26 mouse cellular contexts compared by ENCODE assay signal in genomic region chr1:139255581-139255980, GRCm38 (mm10).
"Had no signal": no experiment of that assay in that cellular context is flagged by ENCODE, and none has a peak within 500 bp of the region (broad histone marks: within the 10 kb centered on the region; RNA-seq: fewer than 3 reads in every experiment).

No protein-coding gene starts in this region.

- H3K36me3 ChIP-seq: heart, embryonic 10.5 days; heart, embryonic 12.5 days; hindbrain, embryonic 10.5 days; hindbrain, embryonic 12.5 days; hindbrain, embryonic 15.5 days; kidney, embryonic 15.5 days; limb, embryonic 13.5 days; limb, embryonic 15.5 days; liver, embryonic 13.5 days had no signal

- H3K27me3 ChIP-seq: heart, embryonic 12.5 days; hindbrain, embryonic 12.5 days; hindbrain, embryonic 15.5 days; kidney, embryonic 15.5 days; limb, embryonic 13.5 days; limb, embryonic 15.5 days; liver, embryonic 13.5 days had no signal

- ATAC-seq: hindbrain, postnatal 0 days; intestine, embryonic 16.5 days had no signal

- H3K9ac ChIP-seq: heart, embryonic 12.5 days; hindbrain, embryonic 12.5 days; hindbrain, embryonic 15.5 days; kidney, embryonic 15.5 days; limb, embryonic 13.5 days; limb, embryonic 15.5 days; liver, embryonic 13.5 days had no signal

- H3K4me3 ChIP-seq: gastrocnemius, adult 2 months; heart, embryonic 10.5 days; heart, embryonic 12.5 days; hindbrain, embryonic 10.5 days; hindbrain, embryonic 12.5 days; hindbrain, embryonic 15.5 days; kidney, embryonic 15.5 days; limb, embryonic 13.5 days; limb, embryonic 15.5 days; liver, embryonic 13.5 days had no signal

- DNase-seq: gastrocnemius, adult 2 months; gastrocnemius, postnatal 10 days; gastrocnemius, postnatal 25 days; heart, adult 18-20 months; heart, postnatal 10 days; heart, postnatal 4 days; kidney, adult 11 months; kidney, adult 2 months; kidney, adult 9 months; kidney, postnatal 14 days; kidney, postnatal 36 days; layer of hippocampus, adult 9-11 months; layer of hippocampus, postnatal 36 days; left cerebral cortex, postnatal 4 days; liver, embryonic 13.5 days had no signal

- H3K27ac ChIP-seq: gastrocnemius, adult 2 months; heart, embryonic 10.5 days; hindbrain, embryonic 10.5 days; hindbrain, embryonic 12.5 days; hindbrain, embryonic 15.5 days; hindbrain, postnatal 0 days; kidney, embryonic 15.5 days; kidney, postnatal 0 days; limb, embryonic 13.5 days; limb, embryonic 15.5 days; liver, embryonic 13.5 days had no signal

- H3K4me2 ChIP-seq: heart, embryonic 12.5 days; hindbrain, embryonic 12.5 days; hindbrain, embryonic 15.5 days; kidney, embryonic 15.5 days; limb, embryonic 13.5 days; limb, embryonic 15.5 days; liver, embryonic 13.5 days had no signal

- H3K9me3 ChIP-seq: heart, embryonic 10.5 days; heart, embryonic 12.5 days; hindbrain, embryonic 10.5 days; hindbrain, embryonic 12.5 days; hindbrain, embryonic 15.5 days; kidney, embryonic 15.5 days; limb, embryonic 13.5 days; limb, embryonic 15.5 days; liver, embryonic 13.5 days had no signal

- H3K4me1 ChIP-seq: heart, embryonic 10.5 days; heart, embryonic 12.5 days; hindbrain, embryonic 10.5 days; hindbrain, embryonic 12.5 days; hindbrain, embryonic 15.5 days; kidney, embryonic 15.5 days; limb, embryonic 13.5 days; limb, embryonic 15.5 days; liver, embryonic 13.5 days had no signal
